Mouse (Mus musculus): Measurements from ENCODE around the gene Naaladl2. TPM values are rescaled to one million over a fixed set of nuclear protein-coding genes. Genes with fewer than 3 reads are reported as not detected.

Naaladl2 gene
- polyA plus RNA-seq, 1 experiment from 2014 or later, result 0.76 TPM

- Histone ChIP-seq H3K27me3 (replicated peaks) (no peaks in the 10 kb centered on the region), H3K27ac (no peak overlapping the region), H3K9me3 (no peaks in the 10 kb centered on the region), H3K36me3 (no peaks in the 10 kb centered on the region), H3K4me1 (no peaks in the 10 kb centered on the region), H3K4me3 (no peak overlapping the region), H3K4me2 (replicated peaks) (no peak overlapping the region), H3K9ac (no peak overlapping the region)
- ATAC-seq (ENCODE audit: low FRiP score, low read depth), result no peak
- WGBS, result 75% methylated on average over 2 of the region's 2 CpGs
Observed at GRCm38 (mm10) chr3:24124034-24124433, 1020.0 kb downstream of the Naaladl2 start.

- Histone ChIP-seq H3K9ac (no peak overlapping the region), H3K36me3 (no peaks in the 10 kb centered on the region), H3K27ac (no peak overlapping the region), H3K4me1 (no peaks in the 10 kb centered on the region), H3K4me2 (replicated peaks) (no peak overlapping the region), H3K4me3 (no peak overlapping the region), H3K9me3 (no peaks in the 10 kb centered on the region), H3K27me3 (replicated peaks) (no peaks in the 10 kb centered on the region)
- 91% methylated on average over 6 of the region's 6 CpGs for WGBS
- no peak for ATAC-seq (ENCODE audit: low FRiP score, low read depth)
Observed at GRCm38 (mm10) chr3:24118136-24118535, 1025.9 kb downstream of the Naaladl2 start.

GRCm38 (mm10) chr3:24114849-24115248 lies 1029.2 kb downstream of the Naaladl2 start:
- Histone ChIP-seq H3K4me2 (replicated peaks) (no peak overlapping the region), H3K4me1 (no peaks in the 10 kb centered on the region), H3K36me3 (no peaks in the 10 kb centered on the region), H3K27ac (no peak overlapping the region), H3K4me3 (no peak overlapping the region), H3K9me3 (no peaks in the 10 kb centered on the region), H3K9ac (no peak overlapping the region), H3K27me3 (replicated peaks) (no peaks in the 10 kb centered on the region)
- WGBS, result 82% methylated on average over 3 of the region's 3 CpGs
- ATAC-seq (ENCODE audit: low FRiP score, low read depth), result no peak

- Histone ChIP-seq H3K27ac (no peak overlapping the region), H3K4me2 (replicated peaks) (no peak overlapping the region), H3K27me3 (replicated peaks) (no peaks in the 10 kb centered on the region), H3K36me3 (no peaks in the 10 kb centered on the region), H3K4me3 (no peak overlapping the region), H3K9ac (no peak overlapping the region), H3K9me3 (no peaks in the 10 kb centered on the region), H3K4me1 (no peaks in the 10 kb centered on the region)
- no peak for ATAC-seq (ENCODE audit: low FRiP score, low read depth)
- 78% methylated on average over 2 of the region's 2 CpGs for WGBS
Observed at GRCm38 (mm10) chr3:24113360-24113759, 1030.7 kb downstream of the Naaladl2 start.

GRCm38 (mm10) chr3:24106391-24106790 lies 1037.7 kb downstream of the Naaladl2 start:
- H3K4me1 ChIP-seq, result no peaks in the 10 kb centered on the region
- no peaks in the 10 kb centered on the region for H3K27me3 ChIP-seq (replicated peaks)
- H3K27ac ChIP-seq, result no peak overlapping the region
- H3K36me3 ChIP-seq, result no peaks in the 10 kb centered on the region
- H3K4me2 ChIP-seq (replicated peaks), result no peak overlapping the region
- ATAC-seq (ENCODE audit: low FRiP score, low read depth), result no peak
- WGBS, result 93% methylated on average over 1 of the region's 1 CpGs
- H3K9ac ChIP-seq, result no peak overlapping the region
- H3K4me3 ChIP-seq, result no peak overlapping the region
- no peaks in the 10 kb centered on the region for H3K9me3 ChIP-seq

- no peak overlapping the region for H3K4me3 ChIP-seq
- WGBS, result 42% methylated on average over 4 of the region's 4 CpGs
- no peak for ATAC-seq (ENCODE audit: low FRiP score, low read depth)
Observed at GRCm38 (mm10) chr3:24079761-24080160, 1064.3 kb downstream of the Naaladl2 start.

GRCm38 (mm10) chr3:24071169-24071797 lies 1072.8 kb downstream of the Naaladl2 start:
- H3K36me3 ChIP-seq, result no peaks in the 10 kb centered on the region
- no peaks in the 10 kb centered on the region for H3K4me1 ChIP-seq
- no peak overlapping the region for H3K9ac ChIP-seq
- no peak for ATAC-seq (ENCODE audit: low FRiP score, low read depth)
- no peak overlapping the region for H3K27ac ChIP-seq
- H3K4me3 ChIP-seq, result no peak overlapping the region
- no peaks in the 10 kb centered on the region for H3K9me3 ChIP-seq
- WGBS, result 75% methylated on average over 3 of the region's 3 CpGs
- no peaks in the 10 kb centered on the region for H3K27me3 ChIP-seq (replicated peaks)
- no peak overlapping the region for H3K4me2 ChIP-seq (replicated peaks)

More at GRCm38 (mm10) chr3:24079761-24080160, 1064.3 kb downstream of the Naaladl2 start:
- H3K27me3 ChIP-seq (replicated peaks), result no peaks in the 10 kb centered on the region
- H3K4me1 ChIP-seq, result no peaks in the 10 kb centered on the region
- no peak overlapping the region for H3K27ac ChIP-seq
- no peaks in the 10 kb centered on the region for H3K9me3 ChIP-seq
- no peaks in the 10 kb centered on the region for H3K36me3 ChIP-seq
- no peak overlapping the region for H3K9ac ChIP-seq
- H3K4me2 ChIP-seq (replicated peaks), result no peak overlapping the region

GRCm38 (mm10) chr3:24070424-24071168 lies 1073.5 kb downstream of the Naaladl2 start:
- H3K4me3 ChIP-seq, result no peak overlapping the region
- H3K27ac ChIP-seq, result no peak overlapping the region
- no peaks in the 10 kb centered on the region for H3K36me3 ChIP-seq
- no peaks in the 10 kb centered on the region for H3K4me1 ChIP-seq
- no peaks in the 10 kb centered on the region for H3K9me3 ChIP-seq
- H3K9ac ChIP-seq, result no peak overlapping the region
- no peaks in the 10 kb centered on the region for H3K27me3 ChIP-seq (replicated peaks)
- no peak for ATAC-seq (ENCODE audit: low FRiP score, low read depth)
- H3K4me2 ChIP-seq (replicated peaks), result no peak overlapping the region
- 65% methylated on average over 4 of the region's 4 CpGs for WGBS

GRCm38 (mm10) chr3:24048217-24048616 lies 1095.8 kb downstream of the Naaladl2 start:
- no peak overlapping the region for H3K4me2 ChIP-seq (replicated peaks)
- no peak overlapping the region for H3K9ac ChIP-seq
- no peak for ATAC-seq (ENCODE audit: low FRiP score, low read depth)
- H3K4me1 ChIP-seq, result no peaks in the 10 kb centered on the region
- no peak overlapping the region for H3K27ac ChIP-seq
- no peaks in the 10 kb centered on the region for H3K27me3 ChIP-seq (replicated peaks)
- H3K36me3 ChIP-seq, result no peaks in the 10 kb centered on the region
- H3K4me3 ChIP-seq, result no peak overlapping the region
- no peaks in the 10 kb centered on the region for H3K9me3 ChIP-seq

GRCm38 (mm10) chr3:24001741-24002140 lies 1142.3 kb downstream of the Naaladl2 start:
- 90% methylated on average over 1 of the region's 1 CpGs for WGBS
- Histone ChIP-seq H3K4me2 (replicated peaks) (no peak overlapping the region), H3K4me1 (no peaks in the 10 kb centered on the region), H3K9me3 (no peaks in the 10 kb centered on the region), H3K27me3 (replicated peaks) (no peaks in the 10 kb centered on the region), H3K4me3 (no peak overlapping the region), H3K27ac (no peak overlapping the region), H3K9ac (no peak overlapping the region), H3K36me3 (no peaks in the 10 kb centered on the region)
- ATAC-seq (ENCODE audit: low FRiP score, low read depth), result no peak

- Histone ChIP-seq H3K27ac (no peak overlapping the region), H3K4me3 (no peak overlapping the region), H3K9me3 (no peaks in the 10 kb centered on the region), H3K4me1 (no peaks in the 10 kb centered on the region), H3K36me3 (no peaks in the 10 kb centered on the region), H3K4me2 (replicated peaks) (no peak overlapping the region), H3K27me3 (replicated peaks) (no peaks in the 10 kb centered on the region), H3K9ac (no peak overlapping the region)
- ATAC-seq (ENCODE audit: low FRiP score, low read depth), result no peak
- 91% methylated on average over 1 of the region's 1 CpGs for WGBS
Observed at GRCm38 (mm10) chr3:23973727-23974126, 1170.3 kb downstream of the Naaladl2 start.

- no peaks in the 10 kb centered on the region for H3K9me3 ChIP-seq
- H3K4me1 ChIP-seq, result no peaks in the 10 kb centered on the region
- no peak for ATAC-seq (ENCODE audit: low FRiP score, low read depth)
- H3K36me3 ChIP-seq, result no peaks in the 10 kb centered on the region
- H3K27ac ChIP-seq, result no peak overlapping the region
- no peaks in the 10 kb centered on the region for H3K27me3 ChIP-seq (replicated peaks)
- H3K9ac ChIP-seq, result no peak overlapping the region
- WGBS, result 91% methylated on average over 4 of the region's 4 CpGs
- no peak overlapping the region for H3K4me2 ChIP-seq (replicated peaks)
- H3K4me3 ChIP-seq, result no peak overlapping the region
Observed at GRCm38 (mm10) chr3:23972747-23973667, 1171.1 kb downstream of the Naaladl2 start.
